Mouse (Mus musculus) T-helper 17 cell (primary cell): ENCODE results near the gene Olfr70.

Source experiments
- in situ Hi-C, 2 experiments: fragments of 300-600 bp; cut with MboI, MseI; formaldehyde crosslinking; loops; 1 replicate in 1 of 2; 2 replicates in 1 of 2; pipeline ENCODE4 v1.15.1; 2025; ENCODE audit warnings: high pct_unique_total_duplicates in 2 of 2

Gene Olfr70

GRCm38 (mm10) chr4:43656339-43657109, 44.1 kb downstream of the Olfr70 start, which contains the start of gene Hint2:
Gene Hint2 (minus strand): TSS chr4:43656466.
- in situ Hi-C loops, result no loop called here

- in situ Hi-C loops, result no loop called here
Observed at GRCm38 (mm10) chr4:43655656-43656338, 44.8 kb downstream of the Olfr70 start.

GRCm38 (mm10) chr4:43653161-43654015, 47.2 kb downstream of the Olfr70 start, which contains the start of gene Spag8:
Gene Spag8 (minus strand): TSS chr4:43653594.
- in situ Hi-C loops, result loop anchor here in 1 of 2 experiments (5.0 kb wide), 1 partner anchor 76 kb away; the partner anchor contains the start of genes Gba2 and Rgp1

GRCm38 (mm10) chr4:43652726-43653125, 47.9 kb downstream of the Olfr70 start:
- in situ Hi-C loops, result loop anchor here in 1 of 2 experiments (5.0 kb wide), 1 partner anchor 75 kb away; the partner anchor contains the start of genes Gba2 and Rgp1

- in situ Hi-C loops, result loop anchor here in 1 of 2 experiments (5.0 kb wide), 1 partner anchor 72 kb away; the partner anchor contains the start of genes Gba2 and Rgp1
Observed at GRCm38 (mm10) chr4:43649783-43650182, 50.8 kb downstream of the Olfr70 start.
